In the genomic region with DNA sequence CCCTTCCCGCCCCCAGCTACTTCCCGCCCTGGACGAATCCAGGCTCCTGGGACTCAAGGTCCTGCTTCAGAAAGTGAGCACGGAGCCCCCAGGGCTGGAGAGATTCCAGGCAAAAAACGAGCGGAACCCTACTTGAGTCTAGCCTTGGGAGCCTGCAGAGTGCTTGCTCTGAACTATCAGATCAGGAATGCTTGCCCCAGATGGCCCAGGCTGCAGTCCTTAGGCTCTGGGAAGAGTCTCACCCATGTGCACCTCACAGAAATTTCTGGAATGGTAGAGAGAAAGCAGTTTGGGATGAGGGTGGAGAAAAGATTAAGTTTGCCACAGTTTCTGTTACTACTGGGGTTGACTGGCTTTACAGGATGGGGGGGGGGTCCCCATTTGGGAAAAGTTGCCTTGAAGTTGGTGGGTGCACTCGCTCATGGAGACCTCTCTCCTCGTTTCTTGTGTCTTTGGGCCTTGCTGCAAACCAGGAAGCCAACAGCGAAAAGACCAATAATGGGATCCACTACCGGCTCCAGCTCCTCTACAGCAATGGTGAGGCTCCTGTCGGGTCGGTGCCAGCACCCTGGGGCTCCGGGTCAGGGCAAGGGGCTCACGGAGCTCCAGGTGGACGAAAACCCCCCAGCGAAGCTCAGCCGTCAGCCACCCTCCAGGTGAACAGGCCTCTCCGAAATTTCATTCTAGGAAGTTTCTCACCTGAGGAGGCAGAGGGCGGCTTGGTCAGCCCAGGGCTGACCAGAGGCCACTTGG, we compare ENCODE assay signal across 8 mouse cellular contexts. TPM values are rescaled to one million over a fixed set of nuclear protein-coding genes. Genes with fewer than 3 reads are reported as not detected.
DNase-seq lines count a peak whose midpoint lies in the region; ATAC-seq lines count a peak whose summit lies in the region.

No protein-coding gene starts in this region.

- H3K27ac ChIP-seq in heart, embryonic 12.5 days (ENCODE audit: poor library complexity, severe bottlenecking) = 0 out of 2 replicates have a peak overlapping the region, but pooled peaks have one; percentile 8

- peaks cover 34% of the 10 kb centered on the region for H3K27me3 ChIP-seq in heart, embryonic 12.5 days (replicated peaks)

- H3K4me3 ChIP-seq in heart, embryonic 12.5 days = peak overlapping the region; percentile 62

- H3K9me3 ChIP-seq in heart, embryonic 12.5 days (replicated peaks) = peaks cover 3% of the 10 kb centered on the region; the same call in 1 of the 2 replicates

- H3K36me3 ChIP-seq in heart, embryonic 12.5 days = peaks cover 4% of the 10 kb centered on the region; the same call in 1 of the 2 replicates

- peak overlapping the region; percentile 80 for H3K4me2 ChIP-seq in heart, embryonic 12.5 days

- H3K9ac ChIP-seq in heart, embryonic 12.5 days = peak overlapping the region; percentile 69

- no peak for ATAC-seq in heart, embryonic 12.5 days (ENCODE audit: insufficient number of reproducible peaks, low FRiP score)
- ATAC-seq in inflammation-experienced regulatory T-cells, adult 6 months = no peak

- WGBS in heart, embryonic 12.5 days = 33% methylated on average over 19 of the region's 19 CpGs

- H3K4me1 ChIP-seq in heart, embryonic 12.5 days (replicated peaks) = peaks cover 24% of the 10 kb centered on the region; the same call in 1 of the 2 replicates

- DNase-seq in embryo, embryonic 10 days (ENCODE audit: low spot score) = peak; percentile 43
- DNase-seq in embryo, embryonic 9.5 days (ENCODE audit: extremely low spot score) = no peak
- peak; percentile 29 for DNase-seq in adipocyte (ENCODE audit: low spot score)
- DNase-seq in mesoderm, embryonic 11.5 days (ENCODE audit: low read depth, low spot score) = peak; percentile 23
- no peak for DNase-seq in ovary, postnatal 14 days (ENCODE audit: low spot score)
- DNase-seq in right cerebral cortex, adult 2 months (ENCODE audit: low spot score in 2 of 2) = no peak

RNA-seq across cellular contexts. Expression of a gene that starts 3.8 kb away (rescaled TPM):
- 13.9 and 15.6 TPM in 2 replicates for polyA plus RNA-seq in heart, embryonic 12.5 days (2016; fragmentation: Nextera tagmentation; extraction: Ambion mirVana)
- 1 to 10 TPM in 2 of 3 experiments, under 1 TPM in 1; 0.19 to 1.8 (median 1.8) TPM for polyA plus RNA-seq in inflammation-experienced regulatory T-cells, adult 6 months (2017; shearing (Covaris generic))

Comparison
In these comparisons a context has a peak if more than half of its experiments do, and no peak if none do; other contexts are left out.
1. DNase-seq: peak in embryo, embryonic 10 days (single experiment), adipocyte (single experiment) and mesoderm, embryonic 11.5 days (single experiment); none in embryo, embryonic 9.5 days (single experiment), ovary, postnatal 14 days (single experiment) and right cerebral cortex, adult 2 months (0 of 2).